Mouse (Mus musculus) cortical plate, adult 2 months (tissue): ENCODE measurements around the gene Asb11. TPM values are rescaled to one million over a fixed set of nuclear protein-coding genes. Genes with fewer than 3 reads are reported as not detected.

Experiments used
- H3K27ac ChIP-seq: fragments of 200-500 bp; 2 replicates; pipeline ENCODE4 v1.5.1; 2012; ENCODE audit warnings: low read length, control low read depth, inconsistent platforms; ENCODE audit not compliant: insufficient read depth
- H3K4me1 ChIP-seq: fragments of 200-500 bp; 2 replicates; pipeline ENCODE4 v1.6.1; 2011; ENCODE audit warnings: low read length; ENCODE audit not compliant: control insufficient read depth, insufficient read depth
- H3K4me3 ChIP-seq: fragments of 200-500 bp; 2 replicates; pipeline ENCODE4 v1.5.1; 2011; ENCODE audit warnings: mild to moderate bottlenecking, low read length, control low read depth; ENCODE audit not compliant: insufficient read depth
- CTCF ChIP-seq: fragments of 200-500 bp; IDR thresholded peaks from 2 replicates; pipeline ENCODE4 v1.5.1; 2011; ENCODE audit warnings: mild to moderate bottlenecking, control low read depth, low read length; ENCODE audit not compliant: insufficient read depth; ENCODE audit errors: extremely low read depth
- POLR2A ChIP-seq: fragments of 200-500 bp; IDR thresholded peaks from 2 replicates; pipeline ENCODE4 v1.6.1; 2011; ENCODE audit warnings: mild to moderate bottlenecking, low read length, control low read depth; ENCODE audit not compliant: insufficient read depth; ENCODE audit errors: extremely low read depth
- polyA plus RNA-seq: library from polyadenylated mRNA; depleted of rRNA; stranded (reverse); fragments of >200 nt; gene quantifications from 2 replicates; pipeline ENCODE4 v1.2.3, GENCODE M21; 2012; rRNA removed

Gene Asb11
- polyA plus RNA-seq, 1 experiment: 5.4 TPM

DNA sequence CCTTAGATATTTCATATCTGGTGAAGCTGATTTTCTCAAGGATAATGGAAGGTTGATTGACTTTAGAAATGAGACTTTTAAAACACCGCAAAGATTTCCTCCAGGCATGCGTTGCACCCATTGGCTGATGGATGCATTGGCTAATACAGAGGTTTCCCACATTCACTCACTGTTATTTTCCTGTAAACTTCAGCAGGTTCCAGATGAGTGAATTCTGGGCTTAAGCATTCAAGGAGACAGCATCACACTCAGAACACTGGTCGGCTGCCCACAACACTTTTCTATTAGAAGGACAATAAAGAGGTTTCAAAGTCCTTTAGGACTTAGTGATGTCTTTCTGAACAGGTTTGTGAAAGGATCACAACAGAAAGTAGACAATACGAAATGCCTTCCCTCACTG, 70.3 kb downstream of the Asb11 start:
- Histone ChIP-seq H3K4me1 (no peaks in the 10 kb centered on the region), H3K4me3 (no peak overlapping the region), H3K27ac (no peak overlapping the region)
- no peak for TF ChIP-seq POLR2A

DNA sequence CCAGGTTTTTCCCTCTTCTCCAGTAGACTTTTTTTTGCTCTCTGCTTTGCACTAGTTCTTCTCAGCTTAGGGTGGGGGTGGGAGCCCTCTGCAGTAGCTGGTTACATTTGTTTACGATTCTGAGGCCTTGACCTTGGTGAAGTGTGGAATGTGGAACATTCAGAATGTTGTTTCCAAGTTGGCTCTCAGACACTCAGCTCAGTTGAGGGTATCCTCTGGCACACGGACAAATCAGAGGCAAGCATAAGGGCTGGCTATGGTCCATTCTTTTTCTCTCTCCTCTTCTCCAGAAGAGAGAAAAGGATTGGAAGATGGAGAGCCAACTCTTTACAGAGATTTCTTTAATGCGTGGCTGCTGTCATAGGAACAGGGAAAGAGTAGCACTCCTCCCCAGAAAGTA, 71.9 kb downstream of the Asb11 start:
- TF ChIP-seq CTCF (no peak), POLR2A (no peak)
- H3K4me3 ChIP-seq: no peak overlapping the region
- H3K27ac ChIP-seq: no peak overlapping the region
- no peaks in the 10 kb centered on the region for H3K4me1 ChIP-seq

Other genes with a start within 250 kb of the Asb11 start
- gene Bmx, start 178.8 kb upstream of the Asb11 start, polyA plus RNA-seq: 1.6 and 1.7 TPM in 2 replicates
- gene Pir, start 167.6 kb upstream of the Asb11 start, polyA plus RNA-seq: 6.3 and 7.4 TPM in 2 replicates
- gene Vegfd, start 63.6 kb upstream of the Asb11 start, polyA plus RNA-seq: 2.0 and 2.2 TPM in 2 replicates
- 5.2 and 5.8 TPM in 2 replicates for gene Piga, start 17.2 kb upstream of the Asb11 start, polyA plus RNA-seq
- not detected in 2 replicates for gene Asb9, start 69.3 kb downstream of the Asb11 start, polyA plus RNA-seq